Mouse (Mus musculus): ENCODE data around the gene Hist1h2ac.

GRCm38 (mm10) chr13:23694956-23695355 lies 11.2 kb upstream of the Hist1h2ac start:
- TF ChIP-seq GATA1 (IDR thresholded peaks at IDR 0.05; ENCODE audit: borderline replicate concordance, low read length) (no peak), FLI1 (IDR thresholded peaks at IDR 0.05; ENCODE audit: low read length) (no peak)

All from megakaryocyte, embryonic 14.5 days (primary cell).